Mouse (Mus musculus) ES-E14 (cell line): ENCODE measurements around the gene Rpl27a. TPM values are rescaled to one million over a fixed set of nuclear protein-coding genes. Genes with fewer than 3 reads are reported as not detected.

ENCODE experiments used
- DNase-seq: peaks from one replicate; pipeline ENCODE4 v3.0.0-alpha.2; 2013; ENCODE audit warnings: low read depth, low spot score
- H3K27ac ChIP-seq: 2 replicates; pipeline ENCODE4 v1.5.1; 2012; ENCODE audit warnings: low read depth, mild to moderate bottlenecking, low read length, moderate library complexity, mixed read lengths; ENCODE audit not compliant: poor library complexity, insufficient read depth, severe bottlenecking
- H3K36me3 ChIP-seq: 2 replicates; pipeline ENCODE4 v1.6.1; 2012; ENCODE audit warnings: mild to moderate bottlenecking, low read length, moderate library complexity, mixed read lengths; ENCODE audit not compliant: control insufficient read depth, poor library complexity, insufficient read depth, severe bottlenecking
- H3K4me1 ChIP-seq, 2 experiments: fragments of 150-350 bp in 1 of 2; sonication (generic) in 1 of 2; 2 replicates each; pipeline ENCODE4 v1.6.1; 2012; ENCODE audit warnings: low read length in 2 of 2, mild to moderate bottlenecking in 1 of 2, mixed read lengths in 1 of 2; ENCODE audit not compliant: control insufficient read depth in 2 of 2, insufficient read depth in 2 of 2, poor library complexity in 1 of 2
- H3K4me3 ChIP-seq, 2 experiments: fragments of 150-350 bp in 1 of 2; sonication (generic) in 1 of 2; 2 replicates each; pipeline ENCODE4 v1.5.1; 2012; ENCODE audit warnings: low read length in 2 of 2, low read depth in 1 of 2, mild to moderate bottlenecking in 1 of 2, mixed read lengths in 1 of 2; ENCODE audit not compliant: insufficient read depth in 1 of 2, poor library complexity in 1 of 2, severe bottlenecking in 1 of 2
- H3K9ac ChIP-seq: 2 replicates; pipeline ENCODE4 v1.6.1; 2012; ENCODE audit warnings: low read depth, mild to moderate bottlenecking, low read length, mixed read lengths; ENCODE audit not compliant: poor library complexity, insufficient read depth, severe bottlenecking
- H3K9me3 ChIP-seq: fragments of 150-350 bp; sonication (generic); 2 replicates; pipeline ENCODE4 v1.6.1; 2012; ENCODE audit warnings: low read depth, mild to moderate bottlenecking, low read length; ENCODE audit not compliant: control insufficient read depth, insufficient read depth
- CHD2 ChIP-seq: IDR thresholded peaks from 2 replicates; pipeline ENCODE4 v1.6.1; 2014; ENCODE audit warnings: mild to moderate bottlenecking, low read depth, low read length, inconsistent platforms
- HCFC1 ChIP-seq: IDR thresholded peaks from 2 replicates; pipeline ENCODE4 v1.6.1; 2012; ENCODE audit warnings: low read length, inconsistent platforms, borderline replicate concordance; ENCODE audit not compliant: insufficient read depth
- MAFK ChIP-seq: IDR thresholded peaks from 2 replicates; pipeline ENCODE4 v1.6.1; 2014; ENCODE audit warnings: mild to moderate bottlenecking, low read depth, low read length, inconsistent platforms; ENCODE audit not compliant: insufficient read depth
- ZC3H11A ChIP-seq: IDR thresholded peaks from 2 replicates; pipeline ENCODE4 v1.6.1; 2012; ENCODE audit warnings: low read depth, mild to moderate bottlenecking, inconsistent platforms, low read length, borderline replicate concordance
- ZNF384 ChIP-seq: IDR thresholded peaks from 2 replicates; pipeline ENCODE4 v1.6.1; 2012; ENCODE audit warnings: low read depth, low read length, inconsistent platforms
- in situ Hi-C, 2 experiments: fragments of 600-800 bp; cut with MboI; formaldehyde crosslinking; loops; one replicate each; pipeline ENCODE4 v1.15.1; 2025; ENCODE audit warnings: low sequenced_read_pairs in 2 of 2, inconsistent platforms in 1 of 2; ENCODE audit not compliant: unreplicated experiment in 2 of 2
- total RNA-seq: library from RNA; depleted of rRNA; stranded (reverse); fragments of 300-350 nt; gene quantifications from 2 replicates; pipeline ENCODE4 v1.2.3, GENCODE M21; 2012

The Rpl27a gene
- total RNA-seq, 1 experiment = 1,397 TPM

DNA sequence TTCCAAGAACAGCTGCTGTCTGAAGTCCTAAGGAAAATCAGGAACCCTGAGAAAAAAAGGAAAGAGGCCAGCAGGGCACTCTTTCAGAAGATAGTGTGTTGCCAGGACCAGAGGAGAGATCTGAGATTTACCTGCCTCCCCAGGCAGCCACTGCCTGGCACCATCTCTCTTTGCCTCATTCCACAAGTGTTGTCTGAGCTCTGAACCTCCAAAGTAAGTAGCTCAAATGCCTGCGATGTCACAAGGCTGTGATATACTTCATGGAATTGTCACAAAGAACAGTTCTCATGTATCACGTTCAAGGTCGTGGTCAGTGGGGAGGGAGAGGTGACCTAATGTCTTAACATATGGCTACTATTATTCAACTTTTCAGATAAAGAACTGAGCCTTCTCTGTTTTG, 2.4 kb upstream of the Rpl27a start:
- Histone ChIP-seq H3K27ac (no peak overlapping the region), H3K36me3 (peaks cover 24% of the 10 kb centered on the region), H3K9me3 (no peaks in the 10 kb centered on the region), H3K4me1 (0 out of 4 replicates have a peak, but pooled peaks cover 0 to 2% of the 10 kb centered on the region in 2 experiments), H3K4me3 (no peak overlapping the region), H3K9ac (no peak overlapping the region)
- TF ChIP-seq ZNF384 = no peak
- in situ Hi-C loops = no loop called here
- no peak for DNase-seq

DNA sequence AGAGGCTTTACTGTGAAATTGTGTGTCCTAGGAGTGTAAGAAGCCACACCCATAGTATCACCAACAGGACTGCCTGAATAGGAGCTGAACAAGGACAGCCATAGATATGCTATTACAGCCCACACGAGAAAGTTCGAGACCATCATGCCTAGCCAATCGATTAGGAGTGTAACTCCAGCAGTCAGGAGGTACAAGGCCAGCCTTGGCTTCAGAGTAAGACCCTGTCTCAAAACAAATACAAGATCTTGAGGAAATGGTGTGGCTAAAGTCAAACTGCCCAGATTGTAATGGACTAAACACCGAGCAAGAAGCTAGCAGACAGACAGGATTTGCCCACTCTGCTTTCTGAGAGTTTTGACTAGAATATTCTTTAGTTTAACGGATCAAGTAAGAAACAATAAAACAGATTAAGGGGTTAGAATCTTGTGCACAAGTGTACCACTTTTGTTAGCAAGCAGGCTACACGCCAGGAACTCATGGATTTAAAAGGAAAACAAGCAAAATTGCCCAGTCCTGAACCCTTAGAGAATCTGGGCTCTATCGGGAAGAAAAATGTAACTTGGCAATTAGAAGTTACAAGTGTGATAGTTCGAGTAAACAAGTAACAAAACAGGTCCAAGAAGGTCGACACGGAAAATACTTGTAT, 788 bp upstream of the Rpl27a start:
- peak overlapping the region; percentile 89 to 97 for H3K4me3 ChIP-seq
- H3K27ac ChIP-seq = peak overlapping the region; percentile 94
- in situ Hi-C loops = no loop called here
- peaks cover 0 to 4% of the 10 kb centered on the region in 2 experiments; a peak in 1 of 4 replicates for H3K4me1 ChIP-seq
- TF ChIP-seq ZC3H11A = no peak
- no peak for TF ChIP-seq ZNF384
- no peak for TF ChIP-seq CHD2
- TF ChIP-seq HCFC1 = no peak
- TF ChIP-seq MAFK = no peak
- peak overlapping the region; percentile 93 for H3K9ac ChIP-seq
- peaks cover 39% of the 10 kb centered on the region for H3K36me3 ChIP-seq
- DNase-seq = no peak
- no peaks in the 10 kb centered on the region for H3K9me3 ChIP-seq

DNA sequence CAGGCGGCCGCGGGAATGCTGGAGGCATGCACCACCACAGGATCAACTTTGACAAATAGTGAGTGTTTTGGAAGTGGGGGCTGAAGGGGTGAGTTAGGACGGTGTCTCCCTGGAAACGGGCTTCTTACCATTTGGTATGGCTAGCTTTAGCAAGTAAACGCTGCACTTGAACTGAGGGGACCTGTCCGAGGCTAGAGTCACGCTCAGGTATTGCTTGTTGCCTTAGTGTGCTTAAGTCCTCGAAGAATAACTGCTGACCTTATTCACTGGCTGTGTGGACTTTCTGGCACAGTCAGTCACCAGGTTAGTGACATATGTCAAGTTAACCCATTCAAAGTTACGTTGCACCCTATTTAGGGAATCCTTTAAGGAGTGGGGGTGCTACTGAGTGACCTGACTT, 989 bp downstream of the Rpl27a start:
- H3K36me3 ChIP-seq = peaks cover 48% of the 10 kb centered on the region
- H3K27ac ChIP-seq = peak overlapping the region; percentile 98
- no peaks in the 10 kb centered on the region for H3K9me3 ChIP-seq
- H3K9ac ChIP-seq = peak overlapping the region; percentile 100
- peaks cover 0 to 4% of the 10 kb centered on the region in 2 experiments; a peak in 1 of 4 replicates for H3K4me1 ChIP-seq
- no peak for DNase-seq
- in situ Hi-C loops = loop anchor here in 1 of 2 experiments (10.0 kb wide), 1 partner anchor 165 kb away; no protein-coding TSS in a partner anchor
- H3K4me3 ChIP-seq = peak overlapping the region; percentile 97 to 100
- no peak for TF ChIP-seq HCFC1

DNA sequence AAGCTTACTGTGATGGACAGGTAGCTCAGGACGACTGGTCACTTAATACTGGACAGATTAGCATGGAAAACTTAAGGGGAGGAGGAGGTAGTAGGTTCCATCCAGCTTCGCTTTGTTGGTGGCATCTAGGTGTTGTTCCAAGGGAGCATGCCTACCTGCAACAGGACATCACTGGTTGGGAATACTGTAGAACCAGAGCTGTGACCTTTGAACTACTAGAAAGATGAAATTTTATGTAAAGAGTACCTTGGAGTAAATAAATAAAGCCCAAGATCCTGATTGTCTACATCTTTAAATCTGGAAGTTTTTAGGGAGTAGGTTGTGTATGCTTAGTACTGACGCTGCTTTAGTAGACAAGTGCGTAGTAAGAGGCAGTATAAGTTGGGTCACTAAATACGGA, 3.1 kb downstream of the Rpl27a start:
- Histone ChIP-seq H3K27ac (peak overlapping the region; percentile 35; the same call in 1 of the 2 replicates), H3K9me3 (no peaks in the 10 kb centered on the region), H3K4me1 (peaks cover 0 to 4% of the 10 kb centered on the region in 2 experiments; a peak in 1 of 4 replicates), H3K9ac (peak overlapping the region; percentile 100; the same call in 1 of the 2 replicates), H3K4me3 (peak overlapping the region; percentile 97 to 100; a peak in 1 of 4 replicates), H3K36me3 (peaks cover 48% of the 10 kb centered on the region)
- DNase-seq = no peak
- 0 out of 2 replicates have a peak, but pooled peaks have one; percentile 8 for TF ChIP-seq CHD2
- TF ChIP-seq HCFC1 = no peak
- in situ Hi-C loops = loop anchor here in 1 of 2 experiments (10.0 kb wide), 1 partner anchor 163 kb away; no protein-coding TSS in a partner anchor

DNA sequence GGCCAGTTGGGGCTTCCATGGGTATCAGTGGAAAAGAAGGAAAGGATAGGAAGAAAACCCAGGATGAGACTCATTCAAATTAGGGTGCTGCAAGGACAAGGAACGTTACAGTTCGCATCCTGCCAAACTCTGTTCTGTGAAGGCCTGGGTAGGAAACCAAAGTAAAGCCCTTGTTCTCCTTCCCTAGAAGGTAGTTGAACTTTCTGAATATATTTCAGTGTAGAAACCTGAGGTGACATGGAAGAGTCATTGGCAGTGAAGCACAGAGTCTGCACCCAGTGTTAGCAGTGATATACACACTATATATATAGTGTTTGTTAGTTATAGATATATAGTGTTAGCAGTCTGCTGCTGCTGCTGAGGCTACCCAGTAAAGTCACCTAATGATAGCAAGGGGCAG, 4.4 kb downstream of the Rpl27a start:
- no peak for DNase-seq
- Histone ChIP-seq H3K9ac (no peak overlapping the region), H3K27ac (no peak overlapping the region; the same call in 1 of the 2 replicates), H3K9me3 (no peaks in the 10 kb centered on the region), H3K4me3 (no peak overlapping the region), H3K4me1 (peaks cover 0 to 2% of the 10 kb centered on the region in 2 experiments; a peak in 1 of 4 replicates), H3K36me3 (peaks cover 48% of the 10 kb centered on the region)
- in situ Hi-C loops = loop anchor here in 1 of 2 experiments (10.0 kb wide), 1 partner anchor 161 kb away; no protein-coding TSS in a partner anchor
- TF ChIP-seq ZC3H11A = no peak
- peak; percentile 61; the same call in 1 of the 2 replicates for TF ChIP-seq CHD2
